Mouse (Mus musculus): ENCODE measurements at regions not wholly inside any gene's neighbourhood (a gene's known extent, or its start where the extent isn't known, plus 50 kb on each side); places are given as distances from the start of the nearest gene placed in this dataset.

DNA sequence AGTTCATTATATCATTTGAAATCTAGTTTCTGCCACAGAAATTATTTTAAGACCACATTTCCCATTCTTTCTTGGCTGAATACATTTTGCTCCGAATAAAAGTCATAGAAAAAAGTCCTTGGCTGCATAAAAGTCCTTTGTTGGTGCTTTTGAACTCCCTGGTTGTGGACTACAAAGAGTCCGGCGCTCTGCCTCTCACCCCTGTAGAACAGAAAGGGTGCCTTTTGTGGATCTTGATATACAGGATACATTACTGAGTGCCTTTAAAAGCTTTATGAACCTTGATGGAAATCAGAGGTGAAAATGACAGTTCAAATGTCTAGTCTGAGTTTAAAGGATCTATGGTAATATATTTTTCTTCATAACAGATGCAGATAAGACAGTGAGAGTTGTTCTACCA lies 355.5 kb downstream of the Anxa1 start:
- no peak for DNase-seq (ENCODE audit: low spot score in 2 of 2)

DNA sequence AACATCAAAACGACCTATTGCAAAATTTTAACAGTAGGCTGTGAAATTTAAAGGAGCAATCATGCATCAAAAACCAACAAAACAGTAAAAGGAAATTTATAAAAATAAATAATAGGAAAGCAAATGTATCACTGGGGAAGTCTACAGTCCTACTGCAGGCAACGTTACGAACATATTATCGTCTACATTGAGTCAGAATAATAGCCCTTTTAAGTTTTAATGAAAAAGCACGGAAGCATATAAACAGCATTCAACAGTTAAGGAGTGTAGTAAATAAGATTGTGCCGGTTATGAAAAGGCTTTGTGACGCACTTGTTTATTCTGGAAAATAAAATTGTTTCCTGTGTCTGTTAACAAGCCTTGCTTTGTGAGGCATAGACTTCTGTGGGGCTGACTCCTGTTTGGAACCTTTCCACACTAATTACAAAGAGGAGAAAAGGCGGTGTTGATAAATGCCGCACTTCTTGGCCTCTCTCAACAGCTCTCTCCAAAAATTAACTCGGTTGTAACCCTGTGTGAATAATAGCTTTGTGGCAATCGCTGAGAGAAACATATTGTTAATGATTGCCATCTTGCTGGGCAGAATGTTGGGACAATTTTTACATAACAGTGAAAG lies 363.0 kb downstream of the Anxa1 start:
- peak in 1 of 2 experiments; percentile 48 for DNase-seq (ENCODE audit: low spot score in 2 of 2)

DNA sequence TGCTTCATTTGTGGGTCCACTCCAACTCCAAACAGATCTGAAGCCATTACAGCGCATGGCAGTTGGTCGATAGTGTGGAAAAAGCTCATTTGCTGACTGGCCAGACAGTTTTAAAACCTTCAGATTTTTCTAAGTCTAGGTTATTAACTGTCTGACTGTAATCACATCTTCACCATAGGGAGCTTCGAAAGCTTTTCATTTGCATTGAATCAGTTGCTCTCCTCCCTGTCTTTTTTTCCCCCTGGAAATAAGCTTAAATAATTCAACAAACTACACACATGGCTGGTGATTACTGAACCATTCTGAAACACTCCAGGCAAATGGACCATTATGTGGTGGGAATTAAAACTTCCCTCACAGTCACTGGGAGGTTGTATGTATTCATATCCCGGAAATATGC lies 376.6 kb downstream of the Anxa1 start:
- DNase-seq (ENCODE audit: low spot score in 2 of 2) = no peak

DNA sequence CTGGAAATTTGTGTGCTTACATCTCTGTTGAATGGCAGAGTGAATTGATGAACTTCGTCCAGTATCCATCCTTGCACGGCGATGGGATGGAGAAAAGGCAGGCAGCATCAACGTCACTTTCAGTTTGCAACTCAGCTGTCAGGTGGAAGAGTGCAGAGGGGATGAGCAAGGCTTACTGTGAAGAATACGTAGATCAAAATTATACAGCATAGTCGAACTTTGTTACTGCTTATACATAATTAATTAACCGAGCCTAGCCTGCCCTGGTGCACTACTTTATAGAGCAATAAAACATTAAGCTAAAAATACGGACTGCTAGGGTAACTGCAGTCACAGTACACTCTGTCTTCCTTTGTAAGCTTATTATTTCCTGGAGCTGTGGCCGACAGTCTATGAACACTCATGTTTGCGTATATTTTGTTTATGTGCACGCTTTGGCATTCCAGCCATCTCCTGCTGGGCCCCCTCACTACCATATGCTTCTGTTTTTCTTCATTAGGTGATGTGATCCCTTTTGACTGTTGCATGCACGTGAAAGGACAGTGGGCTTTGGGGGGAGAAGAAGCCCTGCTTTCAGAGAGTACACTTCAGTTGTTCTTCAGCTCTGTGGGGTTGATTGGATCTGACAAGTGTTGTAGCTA lies 380.8 kb downstream of the Anxa1 start:
- DNase-seq (ENCODE audit: low spot score in 2 of 2) = peak in 1 of 2 experiments; percentile 9

DNA sequence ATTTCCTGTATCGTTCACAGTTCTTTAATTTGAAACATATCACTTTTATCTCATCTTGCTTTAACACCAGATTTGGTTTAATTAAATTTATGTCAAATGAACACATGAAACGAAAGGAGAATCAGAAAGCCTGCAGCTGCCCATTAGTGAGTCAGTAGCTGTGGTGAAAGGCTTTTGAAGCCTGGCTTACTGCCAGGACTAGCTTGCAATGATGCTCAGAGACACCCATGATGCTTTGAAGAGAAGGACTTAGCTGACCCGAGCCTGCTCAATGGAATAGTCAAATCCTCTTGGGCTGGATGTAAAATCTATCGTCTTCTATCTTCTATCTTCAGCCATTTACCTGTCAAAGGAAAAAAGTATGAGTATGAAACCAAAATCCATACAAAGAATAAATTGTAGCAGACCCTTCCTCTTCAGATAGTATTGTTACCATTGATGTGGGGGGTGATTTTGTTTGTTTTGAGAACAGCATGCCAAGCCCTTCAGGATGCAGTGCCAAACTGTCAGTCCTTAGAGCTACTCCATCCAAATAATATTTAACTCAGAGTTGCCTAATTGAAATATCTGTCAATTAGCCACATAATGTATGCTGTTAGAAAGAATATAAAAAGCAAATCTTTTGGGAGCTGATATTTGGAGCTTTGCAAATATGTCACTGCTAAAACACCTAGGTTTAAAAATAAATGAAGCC lies 384.7 kb downstream of the Anxa1 start:
- DNase-seq (ENCODE audit: low spot score in 2 of 2) = no peak

DNA sequence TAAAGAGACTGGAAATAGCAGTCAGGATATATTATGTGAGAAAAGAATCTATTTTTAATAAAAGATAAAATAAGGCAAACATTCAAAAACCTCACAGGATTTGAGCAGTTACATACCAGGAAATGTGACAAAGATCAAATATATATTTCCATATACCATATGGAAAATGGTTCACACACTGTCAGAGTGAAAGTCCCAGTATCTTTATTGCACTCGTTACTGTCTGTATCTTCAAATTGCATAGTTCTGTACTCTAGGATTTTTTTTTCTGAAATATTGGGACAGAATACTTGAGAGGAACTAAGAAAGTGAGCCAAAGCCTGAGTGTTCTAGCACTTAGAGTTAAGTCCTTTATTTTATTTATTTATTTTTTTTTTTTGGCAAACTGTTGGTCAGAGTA lies 403.5 kb downstream of the Anxa1 start:
- no peak for DNase-seq (ENCODE audit: low spot score in 2 of 2)

DNA sequence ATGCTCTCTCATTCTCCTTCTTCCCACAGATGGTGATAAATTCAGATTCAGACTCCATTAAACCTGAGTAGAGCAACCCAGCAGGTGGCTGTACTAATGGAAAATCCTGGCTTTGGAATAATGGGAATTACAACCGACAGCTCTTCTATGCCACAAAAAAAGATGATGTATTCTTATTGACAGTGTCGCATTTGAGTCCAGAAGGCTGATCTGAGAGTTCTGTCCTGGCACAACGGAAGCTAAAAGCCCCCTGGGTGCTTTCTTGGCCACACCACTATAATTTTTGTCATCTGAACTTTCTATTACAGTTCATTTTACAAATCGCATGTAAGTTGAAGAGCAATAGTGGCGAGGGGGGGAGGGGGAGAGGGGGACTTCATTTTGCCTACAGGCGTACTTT lies 411.9 kb downstream of the Anxa1 start:
- DNase-seq (ENCODE audit: low spot score in 2 of 2) = no peak

DNA sequence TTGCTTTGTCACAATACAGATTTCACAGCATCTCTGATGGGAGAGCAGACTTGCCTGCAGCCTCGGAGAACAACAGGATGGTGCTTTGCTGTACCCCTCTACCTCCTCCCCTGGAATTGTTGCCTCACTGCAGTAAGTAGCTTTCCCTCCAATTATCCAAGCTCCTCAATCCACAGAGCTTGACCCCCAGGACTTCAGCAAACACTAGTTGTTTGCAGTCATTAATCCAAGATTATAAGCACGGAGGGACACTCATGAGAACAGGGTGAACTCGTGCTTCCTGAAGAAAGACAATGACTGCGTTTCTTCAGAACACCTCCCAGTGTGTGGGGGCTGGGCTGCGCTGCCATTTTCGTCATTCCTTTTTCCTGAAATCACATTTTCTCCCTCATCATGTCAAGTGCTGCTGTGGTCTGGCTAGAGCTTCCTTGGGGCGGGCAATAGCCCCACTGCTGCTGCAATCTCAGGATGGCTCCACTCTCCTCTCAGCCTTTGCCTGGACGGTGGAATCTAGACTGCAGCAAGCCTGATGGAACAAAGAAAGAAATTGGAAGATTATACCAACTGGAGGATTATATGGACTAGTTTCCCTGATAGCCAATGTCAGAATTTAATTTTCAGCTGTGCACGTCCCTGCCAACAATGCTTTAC lies 413.0 kb downstream of the Anxa1 start:
- no peak for DNase-seq (ENCODE audit: low spot score in 2 of 2)

DNA sequence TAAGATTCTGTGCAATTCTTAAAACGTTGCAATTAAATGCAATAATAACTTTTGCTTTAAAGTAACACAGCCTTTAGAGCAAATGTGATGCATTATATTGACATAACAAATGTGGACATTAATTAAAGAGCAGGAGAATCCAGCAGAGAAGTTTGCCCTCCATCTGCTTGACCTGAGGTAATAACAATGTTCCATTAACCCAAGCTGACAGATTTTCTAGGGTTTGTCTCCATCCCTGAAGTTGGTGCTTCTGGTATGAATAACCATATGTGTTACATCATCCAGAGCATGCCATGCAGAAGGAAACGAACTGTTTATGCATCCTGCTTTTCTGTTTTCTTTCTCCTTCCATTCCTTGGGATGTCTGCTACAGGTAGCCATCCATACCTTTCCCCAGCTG lies 414.0 kb downstream of the Anxa1 start:
- DNase-seq (ENCODE audit: low spot score in 2 of 2) = no peak

DNA sequence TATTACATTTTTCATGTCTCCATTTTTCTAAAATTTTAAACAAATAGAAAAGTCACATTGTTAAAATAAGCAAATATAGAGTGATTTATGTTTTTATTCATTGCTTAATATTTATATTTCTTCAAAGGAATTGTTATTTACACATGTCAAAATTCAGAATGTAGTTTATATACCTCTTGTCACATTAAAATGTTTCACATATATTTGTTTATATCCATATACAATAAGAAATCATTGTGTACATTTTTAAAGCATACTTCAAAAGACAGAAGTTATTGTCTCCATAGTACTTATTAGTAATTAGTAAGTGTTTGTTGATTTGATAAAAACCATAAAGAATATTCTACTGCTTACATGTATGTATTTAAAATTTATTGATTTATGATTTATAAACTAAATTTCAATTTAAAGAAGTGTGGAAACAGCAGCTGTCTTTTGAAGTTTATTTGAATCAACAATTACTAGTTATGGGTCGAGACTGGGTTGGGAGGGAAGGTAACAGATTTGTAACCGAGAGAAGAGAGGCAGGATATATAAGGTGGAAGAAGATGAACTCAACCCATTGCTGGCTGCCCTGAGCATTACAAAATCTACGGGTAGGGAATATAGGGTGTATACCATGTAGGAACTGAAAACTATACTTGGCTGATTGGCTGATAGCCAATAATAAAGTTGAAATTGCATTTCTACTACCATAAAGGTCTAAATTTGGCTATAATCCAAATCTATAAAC lies 420.8 kb downstream of the Anxa1 start:
- DNase-seq (ENCODE audit: low spot score in 2 of 2) = no peak

DNA sequence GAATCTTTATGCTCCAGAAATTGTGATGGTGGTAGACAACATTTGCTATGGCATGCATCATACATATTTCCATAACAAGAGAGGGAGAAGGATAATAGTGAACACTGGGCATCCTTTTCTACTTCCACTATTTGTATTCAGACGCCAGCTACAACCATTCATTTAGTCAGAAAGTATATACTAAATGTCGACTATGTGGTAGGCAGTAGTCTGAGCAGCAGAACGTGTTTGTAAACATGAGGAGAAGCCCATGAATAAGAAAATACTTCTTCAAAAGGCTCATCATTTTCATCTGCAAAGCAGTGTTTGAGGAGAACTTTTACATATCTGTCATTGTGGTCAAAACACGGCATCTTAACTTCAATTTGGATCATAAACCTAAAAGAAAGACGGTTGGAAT lies 421.4 kb downstream of the Anxa1 start:
- no peak for DNase-seq (ENCODE audit: low spot score in 2 of 2)

DNA sequence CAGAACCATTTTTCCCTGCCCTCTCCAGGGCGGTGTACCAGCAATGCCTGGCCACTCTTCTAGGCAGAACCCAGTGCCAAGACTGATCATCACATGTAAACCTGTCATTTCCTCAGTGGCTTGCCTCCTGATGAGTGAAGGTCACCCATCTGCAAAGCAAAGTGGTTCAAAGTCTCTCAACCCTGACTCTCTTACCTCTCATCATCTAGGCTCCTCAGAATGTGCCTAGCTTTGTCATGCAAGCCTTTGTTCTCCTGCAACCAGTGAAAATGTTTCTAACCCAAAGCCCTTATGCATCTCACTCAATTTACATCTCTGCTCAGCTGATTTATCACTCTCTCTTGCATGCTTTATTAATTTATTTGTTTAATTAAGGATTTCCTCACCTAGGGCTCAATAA lies 445.5 kb downstream of the Anxa1 start:
- DNase-seq (ENCODE audit: low spot score in 2 of 2) = no peak

DNA sequence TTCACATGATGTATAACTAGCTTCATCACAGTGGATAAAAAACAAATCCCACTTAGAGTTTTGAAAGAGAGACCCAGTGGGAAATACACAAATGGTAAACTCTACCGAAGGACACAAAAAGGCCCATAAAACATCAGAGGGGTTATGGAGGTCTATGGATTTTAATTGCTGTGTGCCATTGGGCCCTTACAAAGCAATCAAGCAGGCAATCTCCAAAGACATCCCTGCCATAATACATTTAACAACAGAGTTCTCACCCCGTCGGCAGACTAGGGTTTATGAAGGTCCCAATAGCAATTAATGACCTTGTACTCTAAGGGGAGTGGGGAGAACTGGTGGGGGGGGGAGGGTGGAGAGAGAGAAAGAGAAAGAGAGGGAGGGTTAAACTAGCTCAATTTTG lies 448.0 kb downstream of the Anxa1 start:
- no peak for DNase-seq (ENCODE audit: low spot score in 2 of 2)

DNA sequence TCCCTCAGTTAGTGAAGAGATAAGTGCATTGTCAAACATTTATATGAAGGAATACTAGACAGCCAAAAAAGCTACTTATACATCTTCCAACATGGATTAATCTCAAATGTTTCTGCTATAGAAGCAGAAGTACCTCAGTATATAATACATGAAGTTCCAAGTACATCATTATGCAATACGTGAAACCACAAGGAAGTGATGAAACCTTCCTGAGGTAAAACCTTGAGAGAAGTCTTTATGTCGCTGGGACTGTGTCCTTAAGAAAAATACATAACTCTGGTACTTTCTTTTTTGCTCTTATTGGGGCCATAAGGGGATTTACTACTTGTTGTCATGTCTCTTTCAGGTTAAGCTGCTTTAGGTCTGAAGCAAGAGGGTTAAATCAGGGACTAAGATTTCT lies 469.6 kb downstream of the Anxa1 start:
- no peak for DNase-seq (ENCODE audit: low spot score in 2 of 2)

DNA sequence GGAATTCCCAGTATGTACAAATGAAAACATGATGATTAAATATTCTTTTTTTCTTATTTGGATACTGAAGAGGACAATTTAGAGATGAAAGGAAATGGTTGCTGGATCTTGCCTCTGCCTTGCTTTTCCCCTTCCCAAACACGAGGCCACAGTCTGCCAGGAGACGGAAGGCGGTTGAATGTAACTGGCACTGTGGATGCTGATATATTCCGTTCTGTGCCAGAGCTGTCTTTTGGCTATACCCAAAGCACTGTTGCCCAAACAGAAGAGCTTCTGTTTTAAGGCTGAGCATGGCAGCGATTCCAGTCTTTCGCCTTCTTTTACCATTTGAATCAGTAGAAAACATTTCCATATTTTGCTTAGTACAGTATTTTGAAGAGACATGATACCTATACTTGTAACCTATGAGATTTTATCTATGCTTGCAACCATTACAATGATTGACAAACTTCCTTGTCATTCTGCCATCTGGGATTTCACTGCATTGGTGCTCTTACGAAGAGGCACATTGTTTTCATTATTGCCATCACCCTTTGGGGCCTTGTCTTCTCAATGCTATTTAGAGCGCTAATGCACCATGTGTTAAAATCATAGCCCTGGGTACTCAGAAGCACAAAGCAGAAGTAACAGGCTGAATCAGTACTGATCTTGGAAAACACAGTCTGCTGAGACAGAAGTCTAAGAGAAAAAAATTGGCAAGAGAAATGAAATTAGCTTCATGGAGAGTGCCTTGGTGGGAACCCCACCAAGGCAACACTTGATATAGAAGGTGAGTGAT lies 504.6 kb downstream of the Anxa1 start:
- peak; percentile 29 to 59 for DNase-seq (ENCODE audit: low spot score in 2 of 2)

DNA sequence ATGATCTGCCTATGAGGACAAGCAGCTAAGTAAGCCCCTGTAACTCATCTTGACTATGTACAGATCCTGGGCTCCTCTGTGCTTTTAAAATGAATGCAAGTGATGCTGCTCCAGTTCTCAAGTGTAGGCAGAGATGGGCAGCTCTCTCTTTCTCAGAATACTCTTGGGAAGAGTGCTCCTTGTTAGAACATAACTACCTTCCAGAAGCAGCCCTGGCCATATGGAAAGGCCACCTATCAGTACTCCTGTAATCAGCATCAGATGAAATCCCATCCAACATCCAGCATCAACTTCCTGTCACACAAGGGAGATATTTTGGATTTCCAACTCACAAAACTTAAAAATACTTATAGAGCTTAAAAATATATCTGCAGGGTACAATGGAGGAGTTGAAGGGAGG lies 509.8 kb downstream of the Anxa1 start:
- no peak for DNase-seq (ENCODE audit: low spot score in 2 of 2)

DNA sequence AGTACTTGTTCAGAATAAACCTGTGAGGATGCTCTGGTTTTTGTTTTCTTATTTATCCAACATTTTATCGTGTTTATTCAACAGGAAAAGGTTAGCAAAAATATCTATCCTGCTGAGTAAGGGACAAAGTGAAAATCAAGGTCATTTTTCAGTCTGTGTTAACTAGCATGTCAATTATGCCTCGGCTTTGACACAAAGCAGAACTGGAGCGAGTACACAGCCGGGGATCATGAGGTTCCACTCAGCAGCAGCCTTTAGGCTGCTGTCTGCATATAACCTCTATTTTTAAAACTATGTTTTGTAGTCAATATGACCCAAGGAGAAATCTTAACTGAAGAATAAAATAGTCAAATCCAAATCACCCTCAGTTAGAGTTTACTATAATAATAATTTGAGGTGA lies 542.6 kb downstream of the Anxa1 start:
- DNase-seq (ENCODE audit: low spot score in 2 of 2) = no peak

DNA sequence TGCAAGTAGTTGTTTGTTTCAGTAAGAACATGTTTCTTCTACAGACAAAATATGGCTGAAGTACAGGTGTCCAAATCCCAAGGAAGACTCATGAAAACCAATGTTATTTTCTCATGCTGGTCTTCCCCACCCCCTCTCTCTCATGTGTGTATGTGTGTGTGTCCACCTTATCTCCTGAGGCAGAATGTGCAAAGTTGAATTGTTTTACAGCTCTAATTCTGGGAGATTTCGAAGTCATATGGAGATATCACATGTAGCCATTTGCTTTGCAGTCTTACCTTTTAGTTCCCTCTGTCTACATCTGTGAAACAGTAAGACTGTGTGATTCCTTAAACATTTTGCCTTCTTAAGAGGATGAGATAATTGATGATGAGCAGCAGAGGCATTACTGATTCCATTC lies 582.8 kb downstream of the Anxa1 start:
- no peak for DNase-seq (ENCODE audit: low spot score in 2 of 2)

DNA sequence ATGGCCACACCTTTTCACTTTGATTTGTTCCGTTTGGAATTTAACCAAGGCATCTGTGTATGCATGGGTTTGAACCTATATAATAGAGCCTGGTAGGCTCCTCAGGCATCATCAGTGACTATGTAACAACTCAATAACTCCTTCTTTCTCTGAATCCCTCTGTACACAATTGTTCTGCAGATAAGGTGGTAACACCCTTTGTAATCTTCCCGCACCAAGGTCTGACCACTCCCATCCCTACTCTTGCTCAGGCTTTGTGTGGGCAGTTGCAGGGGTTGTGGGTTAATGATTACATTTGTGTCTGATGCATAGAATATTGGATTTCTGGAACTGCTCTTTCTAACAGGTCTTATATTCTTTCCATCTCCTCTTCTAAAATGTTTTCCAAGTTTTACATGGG lies 596.9 kb downstream of the Anxa1 start:
- no peak for DNase-seq (ENCODE audit: low spot score in 2 of 2)

DNA sequence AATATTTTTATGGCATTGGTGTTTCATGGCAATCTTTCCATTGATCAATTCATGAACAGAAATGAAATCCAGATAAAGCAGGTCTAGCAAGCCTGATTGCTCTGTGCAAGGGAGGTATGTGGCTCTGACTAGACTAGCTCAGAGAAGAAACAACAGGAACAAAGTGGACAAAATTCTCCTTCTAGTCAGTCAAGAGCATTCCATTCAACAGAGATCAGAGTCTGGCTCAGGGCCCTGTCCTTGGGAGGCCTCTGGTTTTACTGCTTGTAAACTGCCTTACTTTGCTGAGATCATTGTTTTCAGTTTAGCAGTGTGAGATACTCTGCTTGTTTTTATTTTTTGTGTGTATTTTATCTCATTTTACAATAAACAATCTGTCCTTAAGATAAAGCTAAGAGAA lies 607.2 kb downstream of the Anxa1 start:
- DNase-seq (ENCODE audit: low spot score in 2 of 2) = peak in 1 of 2 experiments; percentile 1

DNA sequence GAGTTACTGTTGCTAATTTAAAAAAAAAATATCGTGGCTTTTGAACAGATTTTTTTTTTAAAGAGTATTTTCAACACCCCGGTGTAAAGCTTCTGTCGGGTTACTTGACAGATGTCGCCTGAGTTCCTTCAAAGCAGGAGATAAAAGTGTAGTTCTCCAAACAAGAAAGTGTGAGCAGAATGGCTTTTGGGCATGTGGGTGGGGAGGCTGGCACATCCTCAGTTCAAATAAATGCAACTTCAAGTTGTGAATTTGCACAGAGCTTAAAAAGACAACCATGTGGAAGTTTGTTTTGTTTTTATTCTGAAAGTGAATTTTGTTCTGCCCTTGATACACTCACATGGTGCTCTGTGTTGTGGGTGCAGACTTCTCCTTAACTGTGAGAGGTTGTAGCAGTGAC lies 612.9 kb downstream of the Anxa1 start:
- DNase-seq (ENCODE audit: low spot score in 2 of 2) = peak; percentile 2 to 22
